In the genomic region with DNA sequence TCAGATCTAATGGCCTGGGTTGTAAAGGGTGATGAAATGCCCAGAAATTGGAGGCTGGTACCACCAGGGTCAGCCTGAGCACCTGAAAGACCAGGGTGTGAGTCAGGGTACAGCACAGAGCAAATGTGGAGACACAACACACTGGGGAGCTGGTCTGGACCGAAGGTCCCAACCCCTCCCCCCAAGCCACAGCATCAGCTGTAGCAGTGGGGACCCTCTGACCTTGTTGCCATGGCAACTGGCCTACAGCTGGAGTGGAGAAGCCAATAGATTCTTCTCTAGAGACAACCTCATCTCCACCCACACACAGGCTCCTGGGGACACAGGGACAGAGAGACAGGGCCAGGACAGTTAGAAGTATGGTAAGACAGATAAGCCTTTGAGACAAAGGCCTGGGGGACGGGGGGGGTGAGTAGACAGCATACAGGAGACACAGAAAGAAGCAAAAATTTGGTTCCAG, we compare ENCODE assay signal across 9 mouse cellular contexts. TPM values are rescaled to one million over a fixed set of nuclear protein-coding genes. Genes with fewer than 3 reads are reported as not detected.
DNase-seq lines count a peak whose midpoint lies in the region; ATAC-seq lines count a peak whose summit lies in the region.
"Had no signal": no experiment of that assay in that cellular context is flagged by ENCODE, and none has a peak within 500 bp of the region (broad histone marks: within the 10 kb centered on the region; RNA-seq: fewer than 3 reads in every experiment).

No protein-coding gene starts in this region.

- no peak overlapping the region for H3K4me3 ChIP-seq in forebrain, embryonic 14.5 days (ENCODE audit: low read depth, low read length)
- H3K4me3 ChIP-seq in liver, embryonic 13.5 days (replicated peaks): no peak overlapping the region
- H3K4me3 ChIP-seq in stomach, embryonic 15.5 days (replicated peaks): no peak overlapping the region
- H3K4me3 ChIP-seq: limb, embryonic 13.5 days had no signal

- intact Hi-C loops in left cerebral cortex, postnatal 4 days (cut with DNase I): no loop called here

- H3K9ac ChIP-seq in forebrain, embryonic 14.5 days (ENCODE audit: low read length): peak overlapping the region; percentile 10; the same call in 1 of the 2 replicates
- no peak overlapping the region for H3K9ac ChIP-seq in liver, embryonic 13.5 days
- no peak overlapping the region for H3K9ac ChIP-seq in stomach, embryonic 15.5 days
- H3K9ac ChIP-seq: limb, embryonic 13.5 days had no signal

- 0 out of 2 replicates have a peak, but pooled peaks cover under 1% of the 10 kb centered on the region for H3K27me3 ChIP-seq in forebrain, embryonic 14.5 days (replicated peaks; ENCODE audit: control insufficient read depth, insufficient read depth, low read length)
- peaks cover 33% of the 10 kb centered on the region for H3K27me3 ChIP-seq in liver, embryonic 13.5 days
- 0 out of 2 replicates have a peak, but pooled peaks cover under 1% of the 10 kb centered on the region for H3K27me3 ChIP-seq in stomach, embryonic 15.5 days (replicated peaks)

- peak overlapping the region; percentile 28 for H3K4me2 ChIP-seq in forebrain, embryonic 14.5 days (ENCODE audit: low read length)
- H3K4me2 ChIP-seq in liver, embryonic 13.5 days: no peak overlapping the region
- peak overlapping the region; percentile 29 for H3K4me2 ChIP-seq in stomach, embryonic 15.5 days
- H3K4me2 ChIP-seq: limb, embryonic 13.5 days had no signal

- H3K9me3 ChIP-seq in forebrain, embryonic 14.5 days (replicated peaks; ENCODE audit: control insufficient read depth, low read length): no peaks in the 10 kb centered on the region
- H3K9me3 ChIP-seq in liver, embryonic 13.5 days (replicated peaks): no peaks in the 10 kb centered on the region
- no peaks in the 10 kb centered on the region for H3K9me3 ChIP-seq in stomach, embryonic 15.5 days
- H3K9me3 ChIP-seq: limb, embryonic 13.5 days had no signal

- H3K27ac ChIP-seq in forebrain, embryonic 14.5 days (ENCODE audit: low read depth, low read length): peak overlapping the region; percentile 90
- H3K27ac ChIP-seq in liver, embryonic 13.5 days: no peak overlapping the region
- peak overlapping the region; percentile 71 for H3K27ac ChIP-seq in stomach, embryonic 15.5 days
- H3K27ac ChIP-seq: limb, embryonic 13.5 days had no signal

- ATAC-seq in forebrain, embryonic 14.5 days: peak; percentile 41; the same call in 1 of the 2 replicates
- peak; percentile 62 for ATAC-seq in liver, embryonic 13.5 days (ENCODE audit: low read depth)
- ATAC-seq in stomach, embryonic 15.5 days (ENCODE audit: insufficient read depth, low FRiP score, low read depth): no peak

- H3K4me1 ChIP-seq in forebrain, embryonic 14.5 days (ENCODE audit: control insufficient read depth, insufficient read depth, low read length): peaks cover 39% of the 10 kb centered on the region
- peaks cover 61% of the 10 kb centered on the region for H3K4me1 ChIP-seq in liver, embryonic 13.5 days (replicated peaks)
- peaks cover 53% of the 10 kb centered on the region for H3K4me1 ChIP-seq in stomach, embryonic 15.5 days

- DNase-seq in left cerebral cortex, postnatal 4 days: peak; percentile 48
- DNase-seq in left cerebral cortex, adult 8-10 months (ENCODE audit: low spot score in 2 of 2): no peak
- peak; percentile 78 for DNase-seq in forebrain, embryonic 14.5 days (ENCODE audit: low spot score)
- DNase-seq in liver, embryonic 13.5 days: no peak
- no peak for DNase-seq in layer of hippocampus, adult 8-10 months (ENCODE audit: low spot score in 2 of 2)
- DNase-seq in layer of hippocampus, adult 9-11 months: no peak
- no peak for DNase-seq in frontal cortex, postnatal 10 days (ENCODE audit: low spot score in 2 of 2)

- WGBS in forebrain, embryonic 14.5 days: 3% methylated on average over 2 of the region's 2 CpGs
- 25% methylated on average over 2 of the region's 2 CpGs for WGBS in liver, embryonic 13.5 days (ENCODE audit: insufficient replicate concordance)
- WGBS in stomach, embryonic 15.5 days: 22% methylated on average over 2 of the region's 2 CpGs

- no peaks in the 10 kb centered on the region for H3K36me3 ChIP-seq in forebrain, embryonic 14.5 days (ENCODE audit: control insufficient read depth, insufficient read depth, low read length)
- H3K36me3 ChIP-seq in liver, embryonic 13.5 days: no peaks in the 10 kb centered on the region
- H3K36me3 ChIP-seq in stomach, embryonic 15.5 days: no peaks in the 10 kb centered on the region
- H3K36me3 ChIP-seq: limb, embryonic 13.5 days had no signal

RNA-seq across cellular contexts. Expression of gene Kcnh2, which starts 7.4 kb away (rescaled TPM):
- total RNA-seq in left cerebral cortex, postnatal 4 days (2021): 10 to 100 TPM; 16.4 to 21.2 TPM
- total RNA-seq in left cerebral cortex, adult 8-10 months (2022): 10 to 100 TPM; 33.4 to 38.9 (median 37.6) TPM
- polyA plus RNA-seq in forebrain, embryonic 14.5 days (2014; fragmentation: Nextera tagmentation; extraction: Ambion mirVana): 4.7 and 5.2 TPM in 2 replicates
- 0.20 and 0.22 TPM in 2 replicates for polyA plus RNA-seq in liver, embryonic 13.5 days (2015; fragmentation: Nextera tagmentation; extraction: Ambion mirVana)
- 9.6 and 12.1 TPM in 2 replicates for polyA plus RNA-seq in stomach, embryonic 15.5 days (2015; fragmentation: Nextera tagmentation; extraction: Ambion mirVana)
- 10 to 100 TPM; 20.4 to 26.8 (median 21.9) TPM for total RNA-seq in layer of hippocampus, adult 8-10 months (2022)

RNA-seq across cellular contexts. Expression of gene Nos3, which starts 20.6 kb away (rescaled TPM):
- 10 to 100 TPM; 10.0 to 10.2 TPM for total RNA-seq in left cerebral cortex, postnatal 4 days (2021)
- 1 to 10 TPM; 5.8 to 8.0 (median 6.9) TPM for total RNA-seq in left cerebral cortex, adult 8-10 months (2022)
- polyA plus RNA-seq in forebrain, embryonic 14.5 days (2014; fragmentation: Nextera tagmentation; extraction: Ambion mirVana): 4.6 and 7.6 TPM in 2 replicates
- 2.5 and 2.7 TPM in 2 replicates for polyA plus RNA-seq in liver, embryonic 13.5 days (2015; fragmentation: Nextera tagmentation; extraction: Ambion mirVana)
- 6.8 and 8.3 TPM in 2 replicates for polyA plus RNA-seq in stomach, embryonic 15.5 days (2015; fragmentation: Nextera tagmentation; extraction: Ambion mirVana)
- total RNA-seq in layer of hippocampus, adult 8-10 months (2022): 1 to 10 TPM; 6.6 to 9.0 (median 7.6) TPM

RNA-seq across cellular contexts. Expression of gene Atg9b, which starts 47.9 kb away (rescaled TPM):
- total RNA-seq in left cerebral cortex, postnatal 4 days (2021): 1 to 10 TPM; 6.4 to 8.1 TPM
- total RNA-seq in left cerebral cortex, adult 8-10 months (2022): 1 to 10 TPM; 4.7 to 5.8 (median 5.1) TPM
- 0.48 and 0.74 TPM in 2 replicates for polyA plus RNA-seq in forebrain, embryonic 14.5 days (2014; fragmentation: Nextera tagmentation; extraction: Ambion mirVana)
- polyA plus RNA-seq in liver, embryonic 13.5 days (2015; fragmentation: Nextera tagmentation; extraction: Ambion mirVana): 0.56 and 0.60 TPM in 2 replicates
- 2.0 and 2.5 TPM in 2 replicates for polyA plus RNA-seq in stomach, embryonic 15.5 days (2015; fragmentation: Nextera tagmentation; extraction: Ambion mirVana)
- total RNA-seq in layer of hippocampus, adult 8-10 months (2022): 1 to 10 TPM; 3.0 to 5.2 (median 4.0) TPM

RNA-seq across cellular contexts. Expression of gene Abcb8, which starts 49.5 kb away (rescaled TPM):
- 10 to 100 TPM; 44.5 to 53.6 TPM for total RNA-seq in left cerebral cortex, postnatal 4 days (2021)
- 10 to 100 TPM; 54.5 to 65.4 (median 58.7) TPM for total RNA-seq in left cerebral cortex, adult 8-10 months (2022)
- 37.1 and 43.1 TPM in 2 replicates for polyA plus RNA-seq in forebrain, embryonic 14.5 days (2014; fragmentation: Nextera tagmentation; extraction: Ambion mirVana)
- 30.2 and 30.5 TPM in 2 replicates for polyA plus RNA-seq in liver, embryonic 13.5 days (2015; fragmentation: Nextera tagmentation; extraction: Ambion mirVana)
- 49.9 and 59.5 TPM in 2 replicates for polyA plus RNA-seq in stomach, embryonic 15.5 days (2015; fragmentation: Nextera tagmentation; extraction: Ambion mirVana)
- total RNA-seq in layer of hippocampus, adult 8-10 months (2022): 10 to 100 TPM; 51.9 to 59.2 (median 56.8) TPM

Comparison
In these comparisons a context has a peak if more than half of its experiments do, and no peak if none do; other contexts are left out.
1. DNase-seq: peak in left cerebral cortex, postnatal 4 days (single experiment) and forebrain, embryonic 14.5 days (single experiment); none in left cerebral cortex, adult 8-10 months (0 of 2), liver, embryonic 13.5 days (single experiment), layer of hippocampus, adult 8-10 months (0 of 2), layer of hippocampus, adult 9-11 months (single experiment) and frontal cortex, postnatal 10 days (0 of 2).